Mouse (Mus musculus) CH12.LX (cell line): ENCODE results near the gene Foxp1.
A peak's percentile ranks its signal among the peaks of the same experiment; 100 is the strongest.

ENCODE experiments used
- CHD1 ChIP-seq: IDR thresholded peaks from 2 replicates; pipeline ENCODE4 v1.6.1; 2012; ENCODE audit warnings: low read depth, low read length, improper control_type of control experiment, inconsistent platforms
- CTCF ChIP-seq, 2 experiments: IDR thresholded peaks in 1 of 2; conservative IDR thresholded peaks in 1 of 2; 2 replicates each; pipeline ENCODE4 v1.5.1; 2011 to 2012; ENCODE audit warnings: low read depth in 2 of 2, low read length in 2 of 2, improper control_type of control experiment in 1 of 2, inconsistent platforms in 1 of 2, mild to moderate bottlenecking in 1 of 2, moderate library complexity in 1 of 2
- ELF1 ChIP-seq: IDR thresholded peaks from 2 replicates; pipeline ENCODE4 v1.6.1; 2014; ENCODE audit warnings: low read depth, mild to moderate bottlenecking, inconsistent platforms, low read length, improper control_type of control experiment
- EP300 ChIP-seq: IDR thresholded peaks from 2 replicates; pipeline ENCODE4 v1.6.1; 2011; ENCODE audit warnings: low read length, improper control_type of control experiment
- HCFC1 ChIP-seq: IDR thresholded peaks from 2 replicates; pipeline ENCODE4 v1.6.1; 2012; ENCODE audit warnings: low read depth, mild to moderate bottlenecking, inconsistent platforms, low read length, improper control_type of control experiment
- JUN ChIP-seq: IDR thresholded peaks from 2 replicates; pipeline ENCODE4 v1.6.1; 2011; ENCODE audit warnings: low read depth, mild to moderate bottlenecking, low read length, improper control_type of control experiment, moderate library complexity; ENCODE audit not compliant: insufficient read depth
- MAX ChIP-seq: IDR thresholded peaks from 2 replicates; pipeline ENCODE4 v1.6.1; 2011; ENCODE audit warnings: low read length, improper control_type of control experiment
- MEF2A ChIP-seq: IDR thresholded peaks from 2 replicates; pipeline ENCODE4 v1.6.1; 2014; ENCODE audit warnings: low read depth, mild to moderate bottlenecking, inconsistent platforms, low read length, improper control_type of control experiment, borderline replicate concordance
- POLR2A ChIP-seq: IDR thresholded peaks from 2 replicates; pipeline ENCODE4 v1.6.1; 2011; ENCODE audit warnings: low read depth, mild to moderate bottlenecking, improper control_type of control experiment, low read length
- SIN3A ChIP-seq: IDR thresholded peaks from 2 replicates; pipeline ENCODE4 v1.6.1; 2012; ENCODE audit warnings: low read length, improper control_type of control experiment, inconsistent platforms
- USF1 ChIP-seq: IDR thresholded peaks from 2 replicates; pipeline ENCODE4 v1.6.1; 2014; ENCODE audit warnings: low read depth, mild to moderate bottlenecking, inconsistent platforms, low read length, improper control_type of control experiment
- ZC3H11A ChIP-seq: IDR thresholded peaks from 2 replicates; pipeline ENCODE4 v1.6.1; 2012; ENCODE audit warnings: low read depth, mild to moderate bottlenecking, inconsistent platforms, low read length, improper control_type of control experiment
- ZNF384 ChIP-seq: IDR thresholded peaks from 2 replicates; pipeline ENCODE4 v1.6.1; 2012; ENCODE audit warnings: low read depth, low read length, improper control_type of control experiment, inconsistent platforms

GRCm38 (mm10) chr6:99045845-99046788 is 476.4 kb downstream of the Foxp1 start:
- TF ChIP-seq CTCF (conservative IDR thresholded peaks at IDR 0.05 in 1 of 2, IDR thresholded peaks at IDR 0.05 in 1 of 2; ENCODE audit: low read depth in 2 of 2, low read length in 2 of 2) (peak in 1 of 2 experiments; percentile 73; a peak in 2 of 4 replicates), POLR2A (no peak), CHD1 (peak; percentile 89), USF1 (no peak), JUN (no peak), EP300 (peak; percentile 62; the same call in 1 of the 2 replicates), HCFC1 (no peak), ELF1 (no peak), SIN3A (0 out of 2 replicates have a peak, but pooled peaks have one; percentile 40), ZNF384 (peak; percentile 65), MAX (peak; percentile 75; the same call in 1 of the 2 replicates), ZC3H11A (no peak; the same call in 1 of the 2 replicates), MEF2A (peak; percentile 64; the same call in 1 of the 2 replicates)
